Mouse (Mus musculus): ENCODE measurements around the gene Arhgef10l.

The Arhgef10l gene

DNA sequence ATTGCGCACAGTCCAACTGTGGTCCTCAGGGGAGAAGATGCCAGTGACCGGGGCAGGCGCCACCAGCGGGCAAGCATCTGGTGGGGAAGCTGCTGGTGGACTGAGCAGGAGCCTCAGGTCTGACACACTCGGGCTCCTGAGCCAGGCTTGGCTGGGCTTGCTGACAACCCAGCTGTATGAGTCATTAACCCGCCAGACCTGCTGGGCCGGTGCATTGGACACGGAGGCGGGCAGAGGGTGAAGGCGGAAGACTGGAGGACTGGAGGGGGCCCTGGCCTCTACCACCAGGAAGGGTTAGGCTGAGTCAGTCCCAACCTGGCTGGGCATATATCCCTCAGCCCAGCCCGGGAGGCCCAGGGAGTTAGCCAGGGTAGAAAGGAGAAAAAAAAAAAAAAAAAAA lies at the start of gene Arhgef10l:
Gene Arhgef10l, minus strand, starts transcription at position 253 of the 400 bp plus-strand sequence.
- POLR2A ChIA-PET, result interaction anchor here in 2 of 4 experiments (0.6 to 1.8 kb wide), 5 partner anchors 8 to 74 kb away, joined by 3 to 4 read pairs (median 3); no protein-coding TSS in a partner anchor
- CTCF ChIA-PET, result interaction anchor here in 3 of 4 experiments (0.5 to 4.1 kb wide), 4 partner anchors 8 to 436 kb away, joined by 5 to 18 read pairs (median 10); no protein-coding TSS in a partner anchor

DNA sequence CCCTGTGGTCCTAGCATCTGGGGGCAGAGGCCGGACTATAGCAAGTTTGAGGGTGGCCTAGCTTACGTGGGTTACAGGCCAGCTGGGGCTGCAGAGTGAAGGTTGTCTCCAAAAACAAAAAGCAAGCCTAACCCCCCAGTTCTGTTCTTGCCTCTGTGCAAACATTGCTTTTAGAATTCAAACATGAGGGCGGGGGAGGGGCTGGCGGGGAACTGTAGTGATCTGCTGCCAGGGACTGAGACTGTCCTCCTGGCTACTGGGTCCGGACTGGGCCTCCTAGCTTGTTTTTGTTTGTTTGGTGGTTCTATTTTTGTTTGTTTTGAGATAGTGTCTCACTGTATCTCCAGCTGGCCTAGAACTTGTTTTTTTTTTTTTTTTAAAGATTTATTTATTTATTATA lies 48.8 kb upstream of the Arhgef10l start:
- ChIA-PET CTCF (interaction anchor here in 3 of 4 experiments (1.1 to 1.5 kb wide), 3 partner anchors 10 to 154 kb away, joined by 3 to 5 read pairs (median 4); no protein-coding TSS in a partner anchor), POLR2A (interaction anchor here (0.7 to 17.6 kb wide), 9 partner anchors 5 to 29 kb away, joined by 3 to 362 read pairs (median 10); partner anchors contain the start of gene Rcc2 (in 1 of the 4))

DNA sequence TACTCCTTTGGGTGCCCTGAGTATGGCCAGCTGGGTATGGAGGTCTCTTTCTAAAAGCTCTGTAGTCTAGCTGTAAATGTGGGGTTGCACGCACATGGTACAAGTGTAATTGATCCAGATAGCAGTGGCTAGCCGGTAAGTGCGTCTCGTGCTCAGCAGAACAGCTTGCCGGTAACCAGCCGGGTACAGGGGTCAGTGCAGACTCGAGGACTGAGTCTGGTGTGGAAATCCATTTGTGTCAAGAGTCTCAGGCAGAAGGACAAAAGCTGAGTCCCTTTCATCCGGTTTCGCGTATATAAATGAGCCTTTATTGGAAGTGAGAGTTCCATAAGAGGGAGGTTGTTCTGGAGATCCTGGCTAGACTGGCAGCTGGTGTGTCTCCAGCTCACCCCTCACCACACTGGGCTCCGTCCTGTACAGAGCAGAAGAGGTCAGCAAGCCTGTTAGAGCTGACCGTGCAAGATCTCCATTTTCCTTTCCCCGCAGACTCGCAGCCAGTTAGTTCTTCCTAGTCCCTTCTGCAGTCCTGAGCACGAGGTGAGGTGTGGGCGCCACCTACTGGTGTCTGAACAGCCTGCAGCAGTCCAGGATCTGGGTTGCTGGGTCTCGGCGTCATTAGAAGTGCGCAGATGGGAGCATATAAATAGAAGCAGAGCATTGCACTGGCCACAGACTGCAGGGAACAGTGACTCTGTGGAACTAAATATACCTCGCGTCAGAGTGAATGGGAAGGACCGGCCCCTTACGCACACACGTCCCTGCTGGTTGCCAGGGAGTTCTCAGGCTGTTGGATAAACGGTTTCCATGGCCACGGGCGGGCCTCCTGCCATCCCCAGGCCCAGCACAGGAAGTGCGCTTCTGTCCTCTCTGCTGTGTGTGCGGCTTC lies 47.9 kb upstream of the Arhgef10l start:
- CTCF ChIA-PET, result interaction anchor here (0.6 to 1.8 kb wide), 16 partner anchors 9 to 619 kb away, joined by 3 to 12 read pairs (median 4); no protein-coding TSS in a partner anchor

DNA sequence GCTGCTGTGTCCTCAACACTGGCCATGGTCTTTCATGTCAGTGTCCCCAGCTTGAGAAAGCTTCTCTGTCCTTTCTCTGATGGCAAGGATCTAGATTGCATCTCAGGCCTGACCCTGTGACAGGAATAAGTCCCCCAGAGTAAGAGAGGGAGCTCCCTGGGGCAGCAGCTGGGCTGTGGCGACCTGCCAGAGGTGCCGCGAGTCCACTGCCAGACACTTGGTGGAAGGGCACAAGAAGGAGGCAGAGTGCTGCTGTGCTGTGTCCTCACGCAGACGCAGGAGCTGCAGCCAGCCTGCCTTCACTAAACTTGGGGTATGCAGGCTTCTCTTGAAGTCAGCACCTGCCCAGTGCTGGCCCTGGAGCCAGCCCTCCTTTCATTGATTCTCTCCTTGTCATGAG lies 45.5 kb upstream of the Arhgef10l start:
- ChIA-PET CTCF (interaction anchor here (0.5 to 2.0 kb wide), 12 partner anchors 8 to 992 kb away, joined by 3 to 8 read pairs (median 3); no protein-coding TSS in a partner anchor), POLR2A (interaction anchor here in 2 of 4 experiments (0.6 to 17.6 kb wide), 21 partner anchors 1 to 678 kb away, joined by 3 to 362 read pairs (median 5); partner anchors contain the start of gene Rcc2 (in 1 of the 2))

More for the DNA sequence above, 47.9 kb upstream of the Arhgef10l start:
- POLR2A ChIA-PET, result interaction anchor here (0.5 to 17.6 kb wide), 15 partner anchors 4 to 139 kb away, joined by 3 to 362 read pairs (median 6); partner anchors contain the start of gene Rcc2 (in 1 of the 4)

DNA sequence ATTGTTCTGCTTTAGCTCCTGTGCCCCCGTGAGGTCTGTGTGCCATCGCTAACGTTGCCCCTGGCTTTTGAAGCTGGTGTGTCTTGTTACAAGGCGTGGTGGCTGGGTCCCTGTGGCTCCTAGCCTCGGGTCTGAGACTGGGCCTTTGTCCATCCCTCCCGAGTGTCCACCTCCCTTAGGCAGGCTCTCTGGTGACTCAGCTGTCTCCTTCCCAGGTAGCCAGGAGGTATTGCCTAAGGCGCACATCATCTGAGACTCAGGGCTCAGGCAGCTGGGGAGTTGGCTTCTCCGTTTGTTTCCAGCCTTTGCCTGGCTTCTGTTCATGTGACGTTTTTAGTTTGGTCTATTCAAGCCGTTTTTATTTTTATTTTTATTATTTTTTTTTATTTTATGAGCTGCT lies 45.0 kb upstream of the Arhgef10l start:
- ChIA-PET POLR2A (interaction anchor here in 3 of 4 experiments (0.6 to 16.0 kb wide), 16 partner anchors 7 to 678 kb away, joined by 3 to 362 read pairs (median 4); partner anchors contain the start of gene Rcc2 (in 1 of the 3)), CTCF (interaction anchor here in 3 of 4 experiments (0.6 to 2.0 kb wide), 9 partner anchors 12 to 991 kb away, joined by 3 to 6 read pairs (median 4); no protein-coding TSS in a partner anchor)

DNA sequence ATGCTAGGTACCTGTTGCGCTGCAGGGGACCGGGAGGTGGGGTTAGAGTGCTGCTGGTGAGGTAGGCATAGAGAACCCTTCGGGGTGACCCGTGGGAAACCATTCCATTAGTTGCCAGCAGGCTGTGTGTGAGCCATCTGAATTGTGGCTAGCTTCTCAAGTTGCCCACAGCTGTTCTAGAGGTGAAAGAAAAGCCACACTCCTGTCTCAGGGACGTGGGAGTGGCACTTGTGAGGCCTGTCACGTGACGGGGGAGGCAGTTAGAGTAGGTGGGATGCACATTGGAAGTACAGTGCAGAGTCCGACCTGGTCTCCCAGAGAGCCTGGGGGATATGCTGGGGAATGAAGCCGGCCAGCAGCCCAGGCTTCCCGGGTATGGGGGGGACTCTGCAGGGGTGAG lies 43.8 kb upstream of the Arhgef10l start:
- CTCF ChIA-PET, result interaction anchor here in 2 of 4 experiments (1.2 to 1.6 kb wide), 2 partner anchors 15 to 35 kb away, joined by 5 to 7 read pairs; no protein-coding TSS in a partner anchor

DNA sequence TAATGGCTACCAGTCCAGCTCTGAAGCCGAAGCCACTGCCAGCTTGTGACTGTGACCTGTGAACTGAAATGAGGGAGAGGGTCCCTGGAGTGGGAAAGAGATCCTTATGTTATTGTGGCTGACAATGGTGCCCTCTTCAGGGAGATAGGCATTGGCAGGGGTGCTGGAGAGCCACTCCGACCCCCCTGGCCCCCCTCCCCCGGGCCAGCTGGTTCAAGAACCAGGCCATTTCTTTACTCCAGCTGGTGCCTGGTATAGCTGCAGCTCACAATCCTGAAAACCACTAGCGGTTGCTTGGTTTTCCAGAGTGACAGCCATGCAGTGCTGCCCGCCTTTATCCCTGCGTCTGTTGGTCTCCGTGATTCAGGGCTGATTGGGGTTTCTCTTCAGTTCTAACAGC lies 43.3 kb upstream of the Arhgef10l start:
- ChIA-PET CTCF (interaction anchor here in 2 of 4 experiments (1.2 to 1.6 kb wide), 2 partner anchors 15 to 35 kb away, joined by 5 to 7 read pairs; no protein-coding TSS in a partner anchor), POLR2A (interaction anchor here (0.6 to 16.0 kb wide), 11 partner anchors 8 to 45 kb away, joined by 3 to 362 read pairs (median 4); no protein-coding TSS in a partner anchor)

More for the DNA sequence above, 43.8 kb upstream of the Arhgef10l start:
- POLR2A ChIA-PET, result interaction anchor here in 2 of 4 experiments (1.0 to 16.0 kb wide), 10 partner anchors 8 to 44 kb away, joined by 3 to 362 read pairs (median 6); no protein-coding TSS in a partner anchor

DNA sequence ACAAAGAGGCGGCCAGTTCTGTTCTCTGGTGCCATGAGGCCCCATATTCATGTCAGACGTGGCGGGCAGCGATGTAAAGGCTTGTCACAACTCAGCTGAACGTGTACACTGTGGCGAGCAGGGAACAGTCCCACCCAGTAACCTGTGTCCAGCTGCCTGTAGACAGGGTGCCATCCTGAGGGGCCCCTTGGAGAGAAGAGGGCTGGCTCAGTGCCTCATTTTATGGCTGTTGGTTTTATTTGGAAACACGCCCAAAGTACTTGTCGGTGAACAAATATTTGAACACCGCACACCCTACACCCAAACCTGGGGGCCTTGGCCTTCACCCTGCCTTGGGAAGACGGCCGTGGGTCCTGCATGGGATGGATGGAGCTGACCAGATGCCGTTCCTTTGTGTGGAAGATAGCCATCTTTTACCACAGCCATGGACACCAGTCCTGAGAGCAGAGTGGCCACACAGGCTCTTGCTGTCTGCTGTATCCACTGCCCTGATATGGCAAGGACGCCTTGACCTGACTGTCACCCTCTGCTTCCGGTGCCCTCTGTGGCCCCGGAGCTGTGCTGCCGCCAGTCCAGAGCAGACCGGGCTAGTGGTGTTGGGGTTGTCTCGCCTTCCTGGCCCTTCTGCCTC lies 42.6 kb upstream of the Arhgef10l start:
- CTCF ChIA-PET, result interaction anchor here in 3 of 4 experiments (1.0 to 1.8 kb wide), 4 partner anchors 16 to 42 kb away, joined by 3 to 7 read pairs (median 5); no protein-coding TSS in a partner anchor
- POLR2A ChIA-PET, result interaction anchor here (0.6 to 16.0 kb wide), 17 partner anchors 7 to 46 kb away, joined by 3 to 362 read pairs (median 4); no protein-coding TSS in a partner anchor

DNA sequence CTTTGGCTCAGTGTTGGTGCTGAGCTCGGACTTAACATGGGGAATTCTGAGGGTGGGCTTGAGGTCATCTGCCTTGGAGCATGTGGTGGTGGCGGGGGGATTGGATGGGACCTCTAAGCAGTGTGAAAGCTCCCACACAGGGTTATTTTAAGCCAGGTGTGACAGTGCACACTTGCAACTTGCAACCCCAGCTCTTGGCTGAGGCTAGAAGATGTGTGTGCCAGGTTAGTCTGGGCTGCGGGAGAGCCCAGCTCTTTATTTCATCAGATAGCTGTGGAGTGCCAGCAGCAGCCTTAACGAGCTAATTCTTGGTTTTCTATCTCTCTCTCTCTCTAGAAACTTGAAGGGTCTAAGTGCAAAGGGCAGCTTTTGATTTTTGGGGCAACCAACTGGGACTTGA lies 41.8 kb upstream of the Arhgef10l start:
- POLR2A ChIA-PET, result interaction anchor here in 3 of 4 experiments (0.7 to 16.0 kb wide), 18 partner anchors 8 to 264 kb away, joined by 3 to 362 read pairs (median 5); no protein-coding TSS in a partner anchor
- CTCF ChIA-PET, result interaction anchor here in 2 of 4 experiments (0.6 to 1.8 kb wide), 6 partner anchors 10 to 194 kb away, joined by 3 to 6 read pairs (median 4); no protein-coding TSS in a partner anchor

DNA sequence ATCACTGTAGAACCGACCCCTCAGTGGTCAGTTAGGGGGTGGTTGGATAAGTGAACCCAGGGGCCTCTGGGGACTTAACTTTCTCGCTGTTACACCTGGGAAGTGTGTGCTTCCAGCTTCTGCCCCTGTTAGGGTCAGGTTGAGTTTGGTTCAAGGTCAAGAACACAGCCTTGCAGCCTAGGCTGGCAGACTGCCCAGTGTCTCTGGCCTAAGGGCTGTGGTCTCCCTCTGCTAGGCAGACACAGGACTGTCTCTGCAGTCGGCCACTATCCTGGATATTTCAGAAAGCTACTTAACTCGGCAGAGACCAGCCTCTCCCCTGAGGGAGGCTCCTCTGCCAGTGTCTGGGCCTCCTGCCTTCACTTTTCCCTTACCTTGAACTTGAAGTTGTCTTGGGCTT lies 38.4 kb upstream of the Arhgef10l start:
- ChIA-PET POLR2A (interaction anchor here (0.6 to 16.0 kb wide), 43 partner anchors 8 to 1304 kb away, joined by 3 to 362 read pairs (median 5); partner anchors contain the start of gene Klhdc7a (in 1 of the 4)), CTCF (interaction anchor here in 3 of 4 experiments (0.5 to 2.6 kb wide), 9 partner anchors 9 to 298 kb away, joined by 3 to 12 read pairs (median 5); no protein-coding TSS in a partner anchor)

DNA sequence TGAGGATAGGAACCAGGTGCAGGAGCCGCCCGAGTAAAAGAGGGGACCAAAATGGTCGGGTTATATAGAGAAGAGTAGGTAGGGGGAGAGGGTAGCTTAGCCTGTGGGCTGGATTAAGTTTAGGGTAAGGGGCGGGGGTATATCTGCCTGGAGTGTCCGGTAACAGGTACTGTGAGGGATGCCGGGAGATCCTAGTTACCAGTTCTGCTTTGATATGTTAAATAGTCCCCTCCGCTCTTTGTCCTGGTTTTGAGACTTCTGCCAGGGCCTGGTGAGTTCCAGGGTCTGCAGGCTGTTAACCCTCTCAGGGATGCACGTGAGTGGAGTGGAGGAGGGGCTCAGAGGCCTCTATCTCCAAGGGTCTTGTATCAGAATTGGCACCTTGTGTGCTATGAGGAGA lies 37.8 kb upstream of the Arhgef10l start:
- CTCF ChIA-PET, result interaction anchor here in 3 of 4 experiments (0.5 to 2.6 kb wide), 13 partner anchors 9 to 361 kb away, joined by 3 to 12 read pairs (median 4); no protein-coding TSS in a partner anchor
- POLR2A ChIA-PET, result interaction anchor here (0.5 to 16.0 kb wide), 55 partner anchors 8 to 1305 kb away, joined by 3 to 362 read pairs (median 5); partner anchors contain the start of genes Klhdc7a (in 1 of the 4) and Necap2 (in 1 of the 4)

DNA sequence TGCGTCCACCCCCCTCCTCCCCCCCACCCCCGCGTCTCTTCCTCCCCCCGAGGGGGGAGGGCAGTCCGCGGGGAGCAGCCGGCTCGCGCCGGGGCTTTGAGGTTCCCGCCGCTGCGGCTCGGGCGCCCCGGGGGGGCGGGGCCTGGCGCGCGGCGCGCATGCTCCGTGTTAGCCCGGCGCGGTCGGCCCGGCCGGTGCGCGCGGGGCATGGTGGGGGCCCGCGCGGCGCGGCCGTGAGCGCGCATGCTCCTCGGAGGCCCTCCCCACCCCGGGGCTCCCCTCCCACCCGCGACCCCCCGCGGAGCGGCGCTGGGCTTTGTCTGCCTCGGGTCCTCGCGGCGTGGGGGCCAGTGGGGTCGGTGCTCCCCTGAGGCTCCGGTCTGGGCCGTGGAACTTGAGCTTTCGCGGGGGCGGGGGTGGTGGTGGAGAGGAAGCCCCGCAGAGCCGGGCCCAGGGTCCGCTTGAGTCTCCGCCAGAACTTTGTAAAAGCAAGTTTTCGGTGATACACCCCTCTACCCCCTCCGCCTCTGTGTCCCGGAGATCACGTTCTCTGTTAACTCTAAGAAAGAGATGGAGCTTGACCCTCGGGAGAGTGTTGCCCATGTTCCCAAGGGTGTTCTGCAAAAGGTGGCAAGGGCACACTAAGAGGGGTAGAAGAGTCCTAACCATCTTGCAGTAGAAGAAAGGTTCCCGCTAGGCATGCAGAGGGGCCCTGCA lies 37.0 kb upstream of the Arhgef10l start:
- ChIA-PET CTCF (interaction anchor here in 3 of 4 experiments (0.5 to 2.6 kb wide), 14 partner anchors 9 to 362 kb away, joined by 3 to 12 read pairs (median 4); no protein-coding TSS in a partner anchor), POLR2A (interaction anchor here (0.6 to 16.0 kb wide), 46 partner anchors 8 to 737 kb away, joined by 3 to 362 read pairs (median 5); partner anchors contain the start of gene Necap2 (in 1 of the 4))

DNA sequence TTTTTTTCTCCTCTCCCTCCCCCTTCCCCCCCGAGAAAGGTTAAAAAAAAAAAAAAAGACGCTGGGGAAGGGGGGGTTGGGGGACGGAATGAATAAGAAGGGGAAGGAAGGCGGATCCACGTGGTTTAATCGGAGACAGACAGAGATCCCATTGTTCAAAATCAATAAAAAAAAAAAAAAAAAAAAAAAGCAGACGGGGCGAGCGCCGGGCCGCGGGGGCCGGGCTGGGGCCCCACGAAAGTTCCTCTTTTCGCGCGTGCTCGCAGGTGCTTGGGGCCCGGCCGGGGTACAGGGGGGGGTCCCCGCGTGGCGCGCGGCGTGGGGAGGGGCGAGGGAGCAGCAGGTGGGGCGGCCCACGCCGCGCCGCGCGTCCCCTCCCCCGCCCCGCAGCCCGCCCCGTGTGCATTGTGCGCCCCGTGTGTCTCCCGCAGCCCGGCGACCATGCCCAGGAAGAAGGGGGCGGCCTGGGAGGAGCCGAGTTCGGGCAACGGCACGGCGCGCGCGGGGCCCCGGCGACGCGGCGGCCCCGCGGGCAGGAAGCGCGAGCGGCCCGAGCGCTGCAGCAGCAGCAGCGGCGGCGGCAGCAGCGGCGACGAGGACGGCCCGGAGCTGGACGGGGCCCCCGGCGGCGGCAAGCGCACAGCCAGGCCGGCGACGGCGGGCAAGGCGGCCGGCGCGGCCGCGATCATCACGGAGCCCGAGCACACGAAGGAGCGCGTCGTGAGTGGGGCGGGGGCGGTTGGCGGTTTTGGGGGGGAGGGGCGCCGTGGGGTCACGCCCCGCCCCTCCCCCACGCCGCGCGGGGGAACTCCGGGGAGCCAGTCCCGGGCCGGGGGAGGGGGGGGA lies 36.1 kb upstream of the Arhgef10l start:
- POLR2A ChIA-PET, result interaction anchor here in 3 of 4 experiments (0.6 to 16.0 kb wide), 44 partner anchors 7 to 1092 kb away, joined by 3 to 362 read pairs (median 6); partner anchors contain the start of genes Arhgef10l (in 1 of the 3) and Casp9 (in 1 of the 3)
- CTCF ChIA-PET, result interaction anchor here (0.6 to 1.4 kb wide), 8 partner anchors 13 to 1584 kb away, joined by 3 to 10 read pairs (median 4); no protein-coding TSS in a partner anchor

DNA sequence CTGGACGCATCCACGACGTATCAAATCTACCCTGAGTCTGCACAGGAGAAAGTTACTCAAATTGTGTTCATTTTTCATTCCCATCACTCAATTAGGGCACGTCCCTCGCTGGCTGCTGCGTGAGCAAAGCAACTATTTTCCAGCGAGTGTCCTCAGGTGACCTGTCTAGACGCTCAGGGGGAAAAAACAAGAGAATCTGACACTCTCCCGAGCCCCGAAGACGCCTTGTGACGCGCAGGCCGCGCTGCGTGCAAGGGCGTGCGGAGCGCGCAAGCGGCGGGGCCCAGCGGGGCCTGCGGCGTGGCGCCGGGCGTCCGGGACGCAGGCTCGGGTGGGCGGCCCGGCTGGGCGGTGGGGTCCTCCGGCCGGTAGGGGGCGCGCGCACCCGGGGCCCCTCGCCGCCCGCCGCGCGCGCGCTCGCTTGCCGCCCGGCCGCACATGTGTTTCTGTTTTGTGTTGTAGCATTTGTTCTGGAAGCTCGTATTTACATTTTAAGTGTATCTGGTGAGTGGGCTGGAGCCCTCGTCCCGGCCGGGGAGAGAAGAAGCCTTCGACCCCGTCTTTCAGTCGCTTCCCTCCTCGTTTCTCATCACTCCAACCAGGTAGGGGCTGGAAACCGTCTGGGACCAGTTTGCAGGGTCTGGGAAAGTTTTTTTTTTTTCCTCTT lies 35.4 kb upstream of the Arhgef10l start:
- CTCF ChIA-PET, result interaction anchor here (0.6 to 1.4 kb wide), 5 partner anchors 11 to 1585 kb away, joined by 3 to 8 read pairs (median 3); no protein-coding TSS in a partner anchor
- POLR2A ChIA-PET, result interaction anchor here in 3 of 4 experiments (0.6 to 4.8 kb wide), 40 partner anchors 8 to 1092 kb away, joined by 3 to 71 read pairs (median 4); partner anchors contain the start of genes Arhgef10l (in 1 of the 3), Casp9 (in 1 of the 3) and Padi6 (in 1 of the 3)
